ENCODE assay signal across 23 mouse cellular contexts in genomic region chr6:100109351-100109750, GRCm38 (mm10).
A peak's percentile ranks its signal among the peaks of the same experiment; 100 is the strongest.
DNase-seq lines count a peak whose midpoint lies in the region; ATAC-seq and TF ChIP-seq lines count a peak whose summit lies in the region.
"Had no signal": no experiment of that assay in that cellular context is flagged by ENCODE, and none has a peak within 500 bp of the region (broad histone marks: within the 10 kb centered on the region; RNA-seq: fewer than 3 reads in every experiment).

No protein-coding gene starts in this region.

- no peak overlapping the region for H3K4me2 ChIP-seq in heart, embryonic 11.5 days
- H3K4me2 ChIP-seq in heart, postnatal 0 days (ENCODE audit: low read depth, low read length): no peak overlapping the region
- no peak overlapping the region for H3K4me2 ChIP-seq in lung, embryonic 14.5 days
- no peak overlapping the region for H3K4me2 ChIP-seq in myocyte (ENCODE audit: low read depth)
- H3K4me2 ChIP-seq: embryonic facial prominence, embryonic 13.5 days; hindbrain, embryonic 12.5 days; limb, embryonic 15.5 days; liver, embryonic 13.5 days; midbrain, embryonic 13.5 days had no signal

- no peak for TF ChIP-seq POLR2A in myocyte (IDR thresholded peaks at IDR 0.05; ENCODE audit: insufficient read length, low read depth)

- H3K36me3 ChIP-seq in heart, embryonic 11.5 days (ENCODE audit: control insufficient read depth, insufficient read depth, low read length): no peaks in the 10 kb centered on the region
- H3K36me3 ChIP-seq in heart, postnatal 0 days (replicated peaks; ENCODE audit: control insufficient read depth, insufficient read depth, low read length): no peaks in the 10 kb centered on the region
- H3K36me3 ChIP-seq in lung, embryonic 14.5 days (ENCODE audit: insufficient read depth): no peaks in the 10 kb centered on the region
- no peaks in the 10 kb centered on the region for H3K36me3 ChIP-seq in myocyte (ENCODE audit: control insufficient read depth, insufficient read depth)
- H3K36me3 ChIP-seq: embryonic facial prominence, embryonic 13.5 days; hindbrain, embryonic 12.5 days; limb, embryonic 10.5 days; limb, embryonic 15.5 days; liver, embryonic 13.5 days; midbrain, embryonic 13.5 days had no signal

- no peaks in the 10 kb centered on the region for H3K9me3 ChIP-seq in heart, embryonic 11.5 days (replicated peaks; ENCODE audit: control insufficient read depth, low read length)
- no peaks in the 10 kb centered on the region for H3K9me3 ChIP-seq in heart, postnatal 0 days (replicated peaks; ENCODE audit: control insufficient read depth, low read length)
- H3K9me3 ChIP-seq in lung, embryonic 14.5 days (ENCODE audit: low read depth, low read length): no peaks in the 10 kb centered on the region
- H3K9me3 ChIP-seq: hindbrain, embryonic 12.5 days; limb, embryonic 10.5 days; limb, embryonic 15.5 days; liver, embryonic 13.5 days; midbrain, embryonic 13.5 days had no signal

- no peak for TF ChIP-seq EP300 in heart, postnatal 0 days (IDR thresholded peaks at IDR 0.05; ENCODE audit: low read depth)

- DNase-seq in heart, postnatal 4 days: no peak
- DNase-seq in heart, postnatal 0 days (ENCODE audit: low spot score): no peak
- no peak for DNase-seq in heart, postnatal 36 days
- DNase-seq in lung, embryonic 14.5 days: no peak
- no peak for DNase-seq in lung, postnatal 25 days (ENCODE audit: low spot score)
- DNase-seq: adrenal gland, postnatal 25 days; cerebellum, adult 11-12 months; cerebellum, adult 9-11 months; embryo, embryonic 11 days; gastrocnemius, adult 2 months; liver, embryonic 13.5 days; lung, adult 2 months had no signal

- ATAC-seq in heart, embryonic 11.5 days (replicated peaks; ENCODE audit: insufficient number of reproducible peaks, low FRiP score, low TSS enrichment): 0 out of 2 replicates have a peak, but pooled peaks have one; percentile 25
- ATAC-seq in heart, postnatal 0 days (ENCODE audit: insufficient read depth, low read depth): no peak
- peak; percentile 25; the same call in 1 of the 2 replicates for ATAC-seq in lung, embryonic 14.5 days (ENCODE audit: insufficient read depth)
- ATAC-seq: forebrain, embryonic 16.5 days; hindbrain, postnatal 0 days; midbrain, embryonic 13.5 days had no signal

- intact Hi-C loops in heart, postnatal 36 days (cut with DNase I): no loop called here

- H3ac ChIP-seq in myocyte (ENCODE audit: control insufficient read depth, insufficient read length): no peak overlapping the region

- no peak for TF ChIP-seq CTCF in heart, postnatal 0 days (IDR thresholded peaks at IDR 0.05; ENCODE audit: low read depth)
- no peak for TF ChIP-seq CTCF in lung, embryonic 14.5 days (IDR thresholded peaks at IDR 0.05; ENCODE audit: low read depth)

- peaks cover 22% of the 10 kb centered on the region for H3K4me1 ChIP-seq in heart, embryonic 11.5 days (ENCODE audit: control insufficient read depth, insufficient read depth, low read length)
- H3K4me1 ChIP-seq in heart, postnatal 0 days (ENCODE audit: control insufficient read depth, insufficient read depth): peaks cover 41% of the 10 kb centered on the region
- peaks cover 4% of the 10 kb centered on the region; the same call in 1 of the 2 replicates for H3K4me1 ChIP-seq in lung, embryonic 14.5 days (ENCODE audit: insufficient read depth)

- H3K27ac ChIP-seq in heart, embryonic 11.5 days (ENCODE audit: low read depth, low read length): no peak overlapping the region
- 0 out of 2 replicates have a peak overlapping the region, but pooled peaks have one; percentile 26 for H3K27ac ChIP-seq in heart, postnatal 0 days (ENCODE audit: low read depth)
- no peak overlapping the region for H3K27ac ChIP-seq in lung, embryonic 14.5 days (ENCODE audit: low read depth)
- H3K27ac ChIP-seq: embryonic facial prominence, embryonic 13.5 days; gastrocnemius, adult 2 months; hindbrain, embryonic 12.5 days; hindbrain, postnatal 0 days; limb, embryonic 10.5 days; limb, embryonic 15.5 days; liver, embryonic 13.5 days; macrophage; midbrain, embryonic 13.5 days had no signal

- H3K4me3 ChIP-seq in heart, embryonic 11.5 days (ENCODE audit: low read depth, low read length): no peak overlapping the region
- no peak overlapping the region for H3K4me3 ChIP-seq in heart, postnatal 0 days (ENCODE audit: low read depth, low read length)
- no peak overlapping the region for H3K4me3 ChIP-seq in lung, embryonic 14.5 days (ENCODE audit: low read depth, low read length)
- no peak overlapping the region for H3K4me3 ChIP-seq in myocyte
- H3K4me3 ChIP-seq: embryonic facial prominence, embryonic 13.5 days; erythroblast, embryonic 14.5 days; gastrocnemius, adult 2 months; hindbrain, embryonic 12.5 days; limb, embryonic 10.5 days; limb, embryonic 15.5 days; liver, embryonic 13.5 days; midbrain, embryonic 13.5 days had no signal

- WGBS in heart, embryonic 11.5 days (ENCODE audit: insufficient replicate concordance): 66% methylated on average over 3 of the region's 3 CpGs
- 67% methylated on average over 3 of the region's 3 CpGs for WGBS in heart, postnatal 0 days
- 62% methylated on average over 3 of the region's 3 CpGs for WGBS in lung, embryonic 14.5 days

- no peaks in the 10 kb centered on the region for H3K79me2 ChIP-seq in myocyte (ENCODE audit: control insufficient read depth, insufficient read depth)

- H3K9ac ChIP-seq in heart, embryonic 11.5 days (ENCODE audit: low read depth, low read length): no peak overlapping the region
- H3K9ac ChIP-seq in heart, postnatal 0 days (replicated peaks; ENCODE audit: low read depth, low read length): no peak overlapping the region
- H3K9ac ChIP-seq in lung, embryonic 14.5 days: no peak overlapping the region
- H3K9ac ChIP-seq: embryonic facial prominence, embryonic 13.5 days; hindbrain, embryonic 12.5 days; limb, embryonic 15.5 days; liver, embryonic 13.5 days; midbrain, embryonic 13.5 days had no signal

- H3K27me3 ChIP-seq in heart, embryonic 11.5 days (ENCODE audit: control insufficient read depth, insufficient read depth, low read length): peaks cover 2% of the 10 kb centered on the region; the same call in 1 of the 2 replicates
- no peaks in the 10 kb centered on the region for H3K27me3 ChIP-seq in heart, postnatal 0 days (ENCODE audit: control insufficient read depth, insufficient read depth, low read length)
- H3K27me3 ChIP-seq in lung, embryonic 14.5 days (ENCODE audit: insufficient read depth, low read length): no peaks in the 10 kb centered on the region
- H3K27me3 ChIP-seq in myocyte (ENCODE audit: control insufficient read depth, insufficient read depth, insufficient read length): peaks cover 42% of the 10 kb centered on the region
- H3K27me3 ChIP-seq: embryonic facial prominence, embryonic 13.5 days; liver, embryonic 13.5 days had no signal

TF ChIP-seq in myocyte, 11 proteins besides CTCF, POLR2A, EP300 and RAD21:
- no peak for TF ChIP-seq REST (IDR thresholded peaks at IDR 0.05; ENCODE audit: insufficient read depth, insufficient read length)
- peak in 2 of 3 experiments; percentile 31 to 91 for TF ChIP-seq MYOG (IDR thresholded peaks at IDR 0.05; ENCODE audit: control insufficient read depth in 1 of 3, insufficient read depth in 1 of 3, insufficient read length in 2 of 3, low read depth in 2 of 3)
- no peak for TF ChIP-seq E2F4 (IDR thresholded peaks at IDR 0.05; ENCODE audit: insufficient read depth)
- peak in 2 of 3 experiments; percentile 26 to 67 for TF ChIP-seq MYOD1 (IDR thresholded peaks at IDR 0.05; ENCODE audit: control insufficient read depth in 1 of 3, insufficient read length in 2 of 3, low read depth in 2 of 3)
- no peak for TF ChIP-seq SRF (IDR thresholded peaks at IDR 0.05; ENCODE audit: control insufficient read depth, insufficient read length, low read depth)
- peak; percentile 40 for TF ChIP-seq TCF3 (IDR thresholded peaks at IDR 0.05; ENCODE audit: insufficient read length, low read depth)
